Mouse (Mus musculus) heart, adult 18-20 months (tissue): Measurements from ENCODE around the gene Mcm2. TPM values are rescaled to one million over a fixed set of nuclear protein-coding genes. Genes with fewer than 3 reads are reported as not detected.
A peak's percentile ranks its signal among the peaks of the same experiment; 100 is the strongest.

Experiments used
- DNase-seq, 2 experiments: peaks; one replicate each; pipeline ENCODE4 v3.0.0; 2021 to 2022; ENCODE audit warnings: mixed read lengths in 1 of 2
- total RNA-seq, 2 experiments: library from RNA; stranded (reverse); gene quantifications; 2 replicates each; pipeline ENCODE4 v1.2.3; 2021

Mcm2 gene
- total RNA-seq, 2 experiments from 2014 or later, result 4.7 to 5.6 TPM

- peak; percentile 41 to 65 for DNase-seq
Observed at GRCm38 (mm10) chr6:88926870-88927269, 28.3 kb upstream of the Mcm2 start.

- DNase-seq, result no peak
Observed at GRCm38 (mm10) chr6:88925640-88926205, 27.1 kb upstream of the Mcm2 start.

GRCm38 (mm10) chr6:88924502-88925275 lies 26.1 kb upstream of the Mcm2 start:
- DNase-seq, result peak; percentile 84 to 85

DNA sequence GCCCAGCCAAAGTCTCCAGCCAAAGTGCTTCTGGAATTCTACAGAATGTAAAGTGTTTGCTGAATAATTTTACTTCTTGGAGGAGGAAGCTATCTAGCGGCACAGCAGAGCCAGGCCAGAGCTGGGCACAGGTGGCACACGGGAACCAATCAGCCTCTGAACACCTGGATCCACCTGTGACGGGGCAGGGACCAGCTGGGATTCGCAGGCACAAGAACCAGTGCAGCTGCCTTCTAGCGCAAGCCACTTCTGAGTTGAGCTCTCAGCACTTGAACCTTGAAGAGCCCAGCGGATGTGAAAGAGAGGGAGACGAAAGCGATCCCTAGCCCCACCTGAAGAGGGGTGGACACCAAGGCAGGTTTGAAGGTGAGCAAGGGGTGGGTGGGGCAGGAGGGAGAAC lies 20.2 kb upstream of the Mcm2 start:
- DNase-seq, result no peak

GRCm38 (mm10) chr6:88916153-88916552 lies 17.6 kb upstream of the Mcm2 start:
- peak; percentile 42 to 57 for DNase-seq

- DNase-seq, result peak; percentile 75 to 84
Observed at GRCm38 (mm10) chr6:88915510-88915909, 16.9 kb upstream of the Mcm2 start.

GRCm38 (mm10) chr6:88914799-88915198 lies 16.2 kb upstream of the Mcm2 start:
- peak; percentile 56 to 75 for DNase-seq

GRCm38 (mm10) chr6:88913440-88913839 lies 14.9 kb upstream of the Mcm2 start:
- no peak for DNase-seq

DNA sequence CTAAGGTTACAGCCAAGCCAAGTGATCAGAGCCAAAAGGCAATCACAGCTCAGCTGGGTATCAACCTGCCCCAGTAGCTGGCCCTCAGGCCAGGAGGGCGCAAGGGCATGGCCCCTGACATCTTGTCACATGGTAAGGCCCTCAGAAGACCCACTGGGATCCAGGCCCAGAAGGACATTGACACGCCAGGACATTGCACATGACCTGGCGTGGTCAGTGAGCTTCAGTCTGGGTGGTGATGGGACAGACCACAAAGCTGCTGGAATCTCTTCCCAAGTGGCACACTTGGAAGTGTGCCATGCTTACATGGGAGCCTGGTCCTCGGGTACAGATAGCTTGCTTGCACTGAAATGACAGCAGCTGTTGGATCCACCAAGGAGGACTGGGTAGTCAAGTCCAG lies 14.4 kb upstream of the Mcm2 start:
- peak; percentile 65 for DNase-seq

GRCm38 (mm10) chr6:88909151-88909550 lies 10.6 kb upstream of the Mcm2 start:
- DNase-seq, result no peak

DNA sequence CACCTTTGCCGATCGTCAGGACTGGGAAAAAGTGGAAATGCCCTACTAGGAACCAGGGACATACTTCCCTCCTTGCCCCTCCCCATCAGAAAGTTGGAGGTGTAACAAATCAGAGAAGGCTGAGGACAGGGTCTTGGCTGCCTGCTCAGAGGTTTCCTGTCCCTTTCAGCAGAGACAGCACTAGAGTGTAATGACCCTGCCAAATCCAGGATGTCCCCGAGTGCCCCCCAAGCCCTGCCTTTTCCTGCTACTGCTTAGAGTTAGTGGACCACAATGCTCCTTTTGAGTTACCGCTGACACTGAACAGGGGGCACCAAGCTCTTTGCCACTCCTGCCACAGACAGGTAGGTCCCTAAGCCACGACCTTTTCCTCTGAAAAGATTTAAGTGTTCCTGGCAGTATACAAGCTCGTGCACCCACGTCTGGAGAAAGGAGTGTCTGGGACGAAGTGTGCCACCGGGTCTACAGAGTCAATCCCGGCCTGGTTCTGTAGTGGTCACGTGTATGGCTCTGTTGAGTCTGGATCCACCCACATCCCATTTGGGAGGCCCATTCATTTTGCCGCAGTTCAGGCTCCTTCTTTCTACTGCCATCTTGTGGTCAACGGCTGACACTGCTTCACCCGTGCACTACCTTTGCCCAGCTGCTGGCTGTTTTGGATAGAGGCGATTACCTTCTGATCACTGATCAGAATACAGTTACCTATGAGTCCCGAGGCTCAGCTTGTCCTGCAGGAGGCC lies 8.0 kb upstream of the Mcm2 start:
- DNase-seq, result peak; percentile 73 to 77

GRCm38 (mm10) chr6:88905042-88905441 lies 6.5 kb upstream of the Mcm2 start:
- no peak for DNase-seq

GRCm38 (mm10) chr6:88904456-88904974 lies 5.9 kb upstream of the Mcm2 start:
- peak in 1 of 2 experiments; percentile 29 for DNase-seq

DNA sequence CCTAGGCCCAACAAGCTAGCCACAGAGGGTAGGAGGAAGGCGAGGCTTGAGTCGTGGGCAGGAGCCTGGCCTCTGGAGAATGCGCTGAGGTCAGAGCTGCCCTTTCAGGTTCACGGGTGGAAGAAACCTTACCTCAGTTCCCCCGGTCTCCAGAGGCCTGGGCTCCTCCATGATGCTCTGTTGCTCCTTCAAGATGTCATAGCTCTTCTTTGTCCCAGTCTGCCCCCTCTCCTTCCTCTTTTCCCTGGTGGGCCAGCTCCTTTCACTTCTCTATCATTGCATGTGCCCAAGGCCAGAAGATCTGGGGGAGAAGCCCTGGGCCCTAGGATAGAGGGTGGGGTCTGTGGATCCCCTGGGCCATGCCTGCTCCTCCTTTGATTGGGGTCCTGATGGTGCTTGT lies 5.1 kb upstream of the Mcm2 start:
- no peak for DNase-seq

DNA sequence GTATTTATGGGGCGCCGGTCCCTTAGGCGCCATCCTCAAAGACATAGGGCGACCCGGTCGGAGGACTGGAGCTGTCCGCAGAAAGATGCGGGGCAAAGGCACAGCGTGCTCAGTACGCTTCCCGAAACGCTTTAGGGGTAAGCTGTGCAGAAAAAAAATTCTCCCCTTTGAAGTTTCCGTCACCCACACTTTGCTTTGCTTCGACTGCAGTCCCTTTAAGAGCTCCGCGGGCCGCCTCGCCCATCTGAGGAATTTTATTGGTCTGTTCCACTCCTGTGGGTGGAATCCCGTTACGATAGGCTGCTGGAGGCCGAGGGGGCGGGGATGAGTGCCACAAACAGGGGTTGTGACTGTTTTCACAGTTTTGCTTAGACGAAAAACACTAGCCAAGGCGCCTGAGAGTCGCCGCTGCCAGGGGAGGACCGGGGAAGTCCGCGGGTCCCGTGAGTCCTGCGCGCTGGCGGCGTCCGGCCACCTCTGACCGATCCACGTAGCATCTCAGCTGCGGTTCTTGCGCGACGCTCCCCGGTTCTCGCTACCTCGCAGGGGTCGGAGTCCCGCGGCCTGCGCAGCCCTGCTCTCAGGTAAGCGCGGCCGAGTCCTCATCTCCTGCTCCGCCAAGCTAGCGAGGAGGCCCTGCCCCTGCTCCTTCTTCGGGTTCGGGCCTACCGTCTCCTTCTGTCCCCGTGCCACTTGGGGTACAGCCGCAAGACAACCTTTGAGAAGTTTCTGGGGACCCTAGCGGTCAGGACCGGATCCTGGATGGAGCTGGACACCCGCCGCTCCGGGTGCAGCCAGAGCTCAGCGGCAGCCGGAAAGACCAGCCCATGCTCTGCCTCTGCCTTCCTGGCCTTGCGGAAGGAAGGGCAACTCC lies 3.6 kb upstream of the Mcm2 start, which contains the start of gene Tpra1:
Tpra1 (plus strand) TSS at position 305 of the 874 bp plus-strand sequence.
- peak; percentile 96 to 97 for DNase-seq

GRCm38 (mm10) chr6:88901471-88901870 lies 2.9 kb upstream of the Mcm2 start:
- no peak for DNase-seq

- DNase-seq, result no peak
Observed at GRCm38 (mm10) chr6:88899628-88900027, 1.0 kb upstream of the Mcm2 start.

DNA sequence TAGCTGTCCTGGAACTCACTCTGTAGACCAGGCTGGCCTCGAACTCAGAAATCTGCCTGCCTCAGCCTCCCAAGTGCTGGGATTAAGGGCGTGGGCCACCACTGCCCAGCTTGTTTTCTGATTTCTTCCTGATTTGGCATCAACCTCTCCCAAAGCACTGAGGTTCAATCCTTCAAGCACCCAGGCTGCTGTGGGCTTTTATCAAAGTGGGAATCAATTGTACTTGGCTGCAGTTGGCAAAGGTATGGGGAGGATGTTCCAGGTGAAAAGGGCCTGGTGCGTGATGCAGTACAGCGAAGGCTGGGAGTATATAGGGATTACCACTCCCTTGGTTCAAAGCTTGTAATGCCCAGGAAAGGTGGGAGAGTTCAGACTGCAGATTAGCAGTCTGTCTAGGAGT lies 506 bp upstream of the Mcm2 start:
- no peak for DNase-seq

DNA sequence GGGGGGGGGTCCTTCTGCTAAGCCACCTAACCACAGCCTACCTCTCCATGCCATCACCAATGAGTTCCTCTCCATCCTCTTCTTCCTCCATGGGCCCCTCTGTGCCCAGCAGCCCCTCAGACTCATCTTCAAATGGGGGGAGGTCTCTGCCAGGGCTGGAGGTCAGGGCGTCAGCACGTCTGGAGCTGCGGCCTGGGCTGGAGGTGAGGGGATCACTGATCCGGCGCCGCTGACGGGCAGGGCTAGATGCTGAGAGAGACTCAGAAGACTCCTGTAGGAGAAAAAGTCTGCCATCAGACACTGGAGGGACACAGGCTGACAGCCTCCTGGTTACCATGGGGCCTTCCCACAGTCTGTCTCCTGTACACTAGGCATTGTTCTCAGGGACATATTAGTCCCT lies 1.3 kb downstream of the Mcm2 start:
- no peak for DNase-seq

- no peak for DNase-seq
Observed at GRCm38 (mm10) chr6:88895943-88896342, 2.6 kb downstream of the Mcm2 start.

DNA sequence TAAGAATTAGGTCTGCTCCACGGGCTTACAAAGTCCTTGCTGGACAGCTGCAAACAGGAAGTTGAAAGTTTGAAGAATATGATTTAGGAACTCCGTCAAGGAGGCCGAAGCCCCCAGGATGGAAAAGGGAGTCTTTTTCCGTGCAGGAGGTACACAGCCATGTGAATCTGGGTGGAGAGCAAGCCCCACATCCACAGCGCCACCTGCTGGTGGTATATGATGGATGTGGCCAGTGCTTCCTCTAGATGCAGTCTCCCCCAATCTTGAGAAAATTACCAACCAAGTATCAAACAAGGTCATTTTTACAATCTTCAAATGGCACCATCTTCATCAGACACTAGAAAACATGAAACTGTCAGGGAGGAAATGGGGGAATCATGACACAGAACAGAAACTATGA lies 5.0 kb downstream of the Mcm2 start:
- peak in 1 of 2 experiments; percentile 70 for DNase-seq

DNA sequence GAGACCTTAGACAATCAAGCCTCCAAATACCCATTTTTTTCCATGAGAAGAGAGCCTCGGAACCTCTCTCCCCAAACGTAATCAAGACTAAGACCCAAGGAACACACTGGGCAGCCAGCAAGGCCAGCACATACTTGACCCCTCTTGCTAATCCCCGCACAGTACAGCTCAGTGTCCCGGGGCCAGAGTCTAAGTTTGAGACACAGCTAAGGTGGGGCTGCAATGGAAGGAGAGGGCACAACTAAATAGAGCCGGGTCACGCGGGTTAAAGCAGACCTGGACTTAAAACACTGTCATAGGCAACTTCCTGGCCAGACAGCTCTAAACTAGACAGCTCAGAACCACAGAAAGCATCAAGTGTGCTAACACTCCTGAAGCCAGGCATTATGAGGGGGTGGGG lies 7.7 kb downstream of the Mcm2 start:
- DNase-seq, result no peak
